Mouse (Mus musculus) midbrain, postnatal 0 days (tissue): ENCODE results near the gene Cs. TPM values are rescaled to one million over a fixed set of nuclear protein-coding genes. Genes with fewer than 3 reads are reported as not detected.

ENCODE experiments used
- ATAC-seq: fragments of 200-750 bp; cut with Nextera tagmentation; 2 replicates; pipeline ENCODE4 v1.8.0; 2017; ENCODE audit warnings: moderate number of reproducible peaks, mild to moderate bottlenecking, moderate TSS enrichment, moderate library complexity; ENCODE audit not compliant: low FRiP score
- DNase-seq: peaks from one replicate; pipeline ENCODE4 v3.0.0-alpha.2; 2015; ENCODE audit warnings: low spot score
- H3K27ac ChIP-seq: fragments of 300-500 bp; sonication (generic); 2 replicates; pipeline ENCODE4 v1.5.1; 2014; ENCODE audit warnings: low read depth, mild to moderate bottlenecking, low read length, mixed read lengths
- H3K27me3 ChIP-seq: fragments of 300-500 bp; sonication (generic); 2 replicates; pipeline ENCODE4 v1.6.1; 2014; ENCODE audit warnings: low read length, control low read depth, mixed read lengths; ENCODE audit not compliant: insufficient read depth
- H3K36me3 ChIP-seq: fragments of 300-500 bp; sonication (generic); 2 replicates; pipeline ENCODE4 v1.6.1; 2014; ENCODE audit warnings: low read length, control low read depth, mixed read lengths; ENCODE audit not compliant: insufficient read depth
- H3K4me1 ChIP-seq: fragments of 300-500 bp; sonication (generic); 2 replicates; pipeline ENCODE4 v1.6.1; 2014; ENCODE audit warnings: mild to moderate bottlenecking, control low read depth, antibody characterized with exemption, low read length, mixed read lengths; ENCODE audit not compliant: insufficient read depth
- H3K4me2 ChIP-seq: fragments of 300-500 bp; sonication (generic); 2 replicates; pipeline ENCODE4 v1.6.1; 2014; ENCODE audit warnings: low read depth, mild to moderate bottlenecking, low read length, mixed read lengths; ENCODE audit not compliant: poor library complexity, severe bottlenecking
- H3K4me3 ChIP-seq: fragments of 300-500 bp; sonication (generic); 2 replicates; pipeline ENCODE4 v1.5.1; 2014; ENCODE audit warnings: low read depth, mild to moderate bottlenecking, low read length, moderate library complexity
- H3K9ac ChIP-seq: fragments of 300-500 bp; sonication (generic); replicated peaks from 2 replicates; pipeline ENCODE4 v1.6.1; 2014; ENCODE audit warnings: mild to moderate bottlenecking, low read length, moderate library complexity, mixed read lengths; ENCODE audit not compliant: poor library complexity, severe bottlenecking
- H3K9me3 ChIP-seq: fragments of 300-500 bp; sonication (generic); 2 replicates; pipeline ENCODE4 v1.6.1; 2016; ENCODE audit warnings: low read length, control low read depth
- CTCF ChIP-seq: IDR thresholded peaks from 2 replicates; pipeline ENCODE4 v1.5.1; 2016; ENCODE audit warnings: antibody characterized with exemption, mild to moderate bottlenecking
- WGBS: fragments of 180-500 bp; shearing (Covaris S2); extraction: QIAGEN DNeasy Blood & Tissue Kit; methylation state at CpG from one replicate; pipeline ENCODE4 v1.1.7; 2014; 5-methylcytosine and 5-hydroxymethylcytosine counted together
- polyA plus RNA-seq: library from polyadenylated mRNA; unstranded; fragments of >200 nt; fragmentation: Nextera tagmentation; extraction: Ambion mirVana; gene quantifications from 2 replicates; pipeline ENCODE4 v1.2.1, GENCODE M21; 2015
- total RNA-seq: library from RNA; depleted of rRNA; stranded (reverse); fragments of >200 nt; gene quantifications from 2 replicates; pipeline ENCODE4 v1.2.3, GENCODE M21; 2014

Gene Cs
- total and polyA plus RNA-seq, 2 experiments from 2014 or later = 255 to 309 TPM

DNA sequence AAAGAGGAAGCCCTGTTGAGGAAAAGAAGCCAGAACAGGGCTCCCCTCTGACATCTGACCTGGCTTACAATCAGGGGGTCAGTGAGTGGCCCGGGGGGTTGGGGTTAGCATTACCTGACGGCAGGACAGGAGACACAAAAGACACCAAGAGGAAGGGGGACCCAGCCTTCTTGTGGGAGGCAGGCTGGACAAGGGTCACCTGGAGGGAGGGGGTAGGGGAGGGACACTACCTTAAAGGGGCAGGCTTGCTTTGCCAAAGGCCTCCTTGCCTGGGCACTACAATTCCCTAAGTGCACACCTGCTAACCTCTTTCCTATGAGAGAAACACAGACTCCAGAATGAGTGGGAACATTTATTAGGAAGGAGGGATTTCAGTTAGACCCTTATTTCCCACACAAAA lies 63.5 kb downstream of the Cs start, which contains the start of gene Slc39a5:
TSS of gene Slc39a5 (minus strand) at position 174 of the 400 bp plus-strand sequence.
- 23% methylated on average over 2 of the region's 2 CpGs for WGBS
- H3K27me3 ChIP-seq = no peaks in the 10 kb centered on the region
- no peak within 1 kb of the TSS for H3K4me2 ChIP-seq

DNA sequence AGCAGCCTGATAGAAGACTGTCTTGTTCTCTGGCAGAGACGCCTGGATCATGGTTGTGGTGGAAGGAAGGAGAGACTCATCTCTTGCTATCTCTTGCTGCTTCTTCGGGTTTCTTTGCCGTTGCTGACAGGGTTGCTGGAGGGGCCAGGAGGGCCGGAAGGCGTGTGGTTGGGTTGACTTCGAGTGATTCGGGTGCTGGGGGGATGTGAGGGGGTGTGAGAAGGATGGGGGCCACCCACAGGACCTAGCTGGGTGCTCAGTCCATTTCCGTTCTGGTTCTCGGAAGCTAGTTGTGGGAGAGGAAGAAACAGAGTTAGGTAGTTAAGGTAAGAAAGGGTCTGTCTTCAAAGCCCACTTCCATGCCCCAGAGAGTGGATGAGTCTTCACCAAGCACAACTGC lies 64.1 kb downstream of the Cs start:
- DNase-seq = no peak
- H3K9me3 ChIP-seq = no peaks in the 10 kb centered on the region
- no peak overlapping the region for H3K4me3 ChIP-seq
- TF ChIP-seq CTCF = no peak
- ATAC-seq = no peak
- peaks cover 4% of the 10 kb centered on the region; the same call in 1 of the 2 replicates for H3K36me3 ChIP-seq
- H3K4me1 ChIP-seq = no peaks in the 10 kb centered on the region
- H3K27ac ChIP-seq = no peak overlapping the region
- no peaks in the 10 kb centered on the region for H3K27me3 ChIP-seq
- H3K9ac ChIP-seq = no peak overlapping the region
- H3K4me2 ChIP-seq = no peak overlapping the region
- whole genome bisulfite sequencing = 77% methylated on average over 9 of the region's 9 CpGs

More for the DNA sequence above, 63.5 kb downstream of the Cs start, which contains the start of gene Slc39a5:
- ATAC-seq (no peak), DNase-seq (no peak)
- Histone ChIP-seq H3K9me3 (no peaks in the 10 kb centered on the region), H3K36me3 (peaks cover 3% of the 10 kb centered on the region; the same call in 1 of the 2 replicates), H3K4me1 (no peaks in the 10 kb centered on the region), H3K9ac (no peak within 1 kb of the TSS), H3K4me3 (no peak within 1 kb of the TSS), H3K27ac (no peak within 1 kb of the TSS)
- no peak for TF ChIP-seq CTCF

DNA sequence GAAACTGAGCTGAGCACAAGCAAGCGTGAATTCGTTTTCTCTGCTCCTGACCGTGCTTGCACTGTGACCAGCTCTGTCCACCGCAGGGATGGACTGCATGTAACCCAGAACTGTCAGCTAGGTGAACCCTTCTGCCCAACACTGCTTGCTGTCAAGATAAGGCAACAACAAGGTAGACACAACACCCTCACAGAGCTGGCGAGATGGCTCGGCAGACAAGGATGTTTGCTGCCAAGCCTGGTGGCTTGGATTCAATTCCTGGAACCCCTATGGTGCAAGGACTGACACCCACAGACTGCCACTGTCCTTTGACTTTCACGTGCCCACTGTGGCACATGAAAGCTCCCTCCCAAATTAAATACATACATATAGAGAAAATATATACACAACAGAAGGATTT lies 66.4 kb downstream of the Cs start:
- Histone ChIP-seq H3K36me3 (peaks cover 7% of the 10 kb centered on the region; the same call in 1 of the 2 replicates), H3K27ac (no peak overlapping the region), H3K4me3 (no peak overlapping the region), H3K27me3 (no peaks in the 10 kb centered on the region), H3K4me1 (peaks cover 8% of the 10 kb centered on the region; the same call in 1 of the 2 replicates), H3K4me2 (no peak overlapping the region), H3K9me3 (no peaks in the 10 kb centered on the region), H3K9ac (no peak overlapping the region)
- 87% methylated on average over 7 of the region's 7 CpGs for WGBS
- TF ChIP-seq CTCF = no peak
- ATAC-seq = no peak
- no peak for DNase-seq

DNA sequence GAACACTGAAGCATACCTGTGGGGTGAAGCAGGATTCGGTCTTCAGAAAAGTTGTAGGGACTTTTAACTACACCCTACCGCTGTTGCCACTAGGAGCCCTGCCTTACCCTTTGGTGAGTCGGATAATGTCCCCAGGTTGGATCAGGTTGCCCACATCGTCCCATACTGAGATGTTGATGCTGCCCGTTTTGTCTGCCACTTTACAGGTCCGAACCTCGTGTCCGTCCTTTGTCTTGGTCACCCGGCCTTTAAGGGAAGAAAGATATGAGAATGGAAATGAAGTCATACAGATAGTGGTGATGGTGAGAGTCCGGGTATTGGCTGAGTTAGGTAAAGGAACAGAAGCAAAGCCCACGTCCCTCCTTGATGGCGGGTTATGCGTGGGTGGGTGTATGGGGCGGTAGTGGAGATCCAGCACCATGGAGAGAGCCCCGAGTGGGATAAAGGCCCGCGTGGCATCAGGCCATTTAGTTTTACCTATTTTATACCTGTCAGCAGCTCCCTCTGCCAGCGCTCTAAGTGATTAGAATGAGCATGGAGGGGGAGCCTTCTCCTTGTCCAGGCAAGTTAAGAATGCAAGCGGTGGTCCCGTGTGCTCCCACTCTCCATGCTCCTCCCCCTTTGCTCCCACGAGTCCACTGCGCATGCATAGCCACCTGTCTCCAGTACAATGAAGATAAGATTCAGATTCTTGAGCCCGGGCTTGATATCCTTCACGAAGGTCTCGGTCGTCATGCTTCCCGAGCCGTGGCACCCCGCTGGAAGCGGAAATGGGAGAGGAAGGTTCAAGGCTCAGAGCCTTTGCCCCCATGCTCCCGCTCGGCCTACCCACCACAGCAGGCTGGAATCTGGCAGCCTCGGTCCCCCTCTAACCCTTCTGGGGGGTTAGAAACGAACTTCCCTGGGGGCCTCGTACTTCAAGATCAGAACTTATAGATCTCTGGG lies 71.3 kb downstream of the Cs start:
- DNase-seq (peak; percentile 69), ATAC-seq (peak; percentile 27; the same call in 1 of the 2 replicates)
- H3K27ac ChIP-seq = peak overlapping the region; percentile 85
- peak; percentile 18; the same call in 1 of the 2 replicates for TF ChIP-seq CTCF
- peak overlapping the region; percentile 66 for H3K4me2 ChIP-seq
- peaks cover 20% of the 10 kb centered on the region for H3K4me1 ChIP-seq
- WGBS = 16% methylated on average over 35 of the region's 35 CpGs
- H3K9me3 ChIP-seq = no peaks in the 10 kb centered on the region
- no peaks in the 10 kb centered on the region for H3K27me3 ChIP-seq
- H3K9ac ChIP-seq = peak overlapping the region; percentile 73
- H3K4me3 ChIP-seq = peak overlapping the region; percentile 57
- peaks cover 7% of the 10 kb centered on the region; the same call in 1 of the 2 replicates for H3K36me3 ChIP-seq

DNA sequence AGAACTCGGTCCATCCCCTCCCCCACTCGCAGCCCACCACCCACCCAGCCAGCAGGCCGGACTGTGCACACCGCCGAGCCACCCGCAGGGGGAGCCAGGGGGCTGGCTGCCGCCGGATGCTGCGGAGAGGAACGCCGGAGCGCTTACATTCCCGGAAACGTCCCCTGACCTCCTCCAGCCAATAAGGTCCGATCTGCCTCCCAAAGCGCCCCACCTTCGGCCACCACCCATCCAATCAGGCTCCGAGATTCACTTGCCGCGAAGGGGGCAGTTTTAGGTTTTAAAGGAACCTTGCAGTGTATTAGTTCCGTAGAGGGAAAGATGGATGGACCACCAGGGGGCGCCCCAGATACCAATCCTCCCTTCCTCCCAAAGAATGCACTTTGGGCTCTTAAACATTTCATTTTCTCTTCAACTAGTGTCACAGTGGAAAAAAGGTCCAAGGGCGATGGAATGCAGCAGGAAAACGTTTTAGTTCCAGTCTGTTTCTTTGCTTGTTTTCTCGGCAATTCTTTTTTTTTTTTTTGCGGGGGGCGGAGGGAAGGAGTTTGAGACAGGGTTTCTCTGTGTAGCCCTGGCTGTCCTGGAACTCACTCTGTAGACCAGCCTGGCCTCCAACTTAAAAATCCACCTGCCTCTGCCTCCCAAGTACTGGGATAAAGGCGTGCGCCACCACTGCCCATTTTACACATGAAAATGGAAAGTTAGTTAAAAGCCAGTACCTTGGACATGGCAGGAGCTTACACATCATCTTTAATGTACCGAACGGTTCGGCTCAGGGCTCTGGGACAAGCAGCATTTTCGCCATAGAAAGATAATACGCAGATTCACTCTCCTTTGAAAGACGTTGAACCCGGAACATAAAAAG lies 72.4 kb downstream of the Cs start:
- H3K4me1 ChIP-seq = peaks cover 20% of the 10 kb centered on the region

More for the DNA sequence above, 72.4 kb downstream of the Cs start:
- DNase-seq = peak; percentile 99
- H3K9ac ChIP-seq = peak overlapping the region; percentile 73
- no peaks in the 10 kb centered on the region for H3K27me3 ChIP-seq
- H3K36me3 ChIP-seq = peaks cover 7% of the 10 kb centered on the region
- TF ChIP-seq CTCF = peak; percentile 87
- ATAC-seq = peak; percentile 89
- peak overlapping the region; percentile 85 for H3K27ac ChIP-seq
- no peaks in the 10 kb centered on the region for H3K9me3 ChIP-seq
- peak overlapping the region; percentile 57 for H3K4me3 ChIP-seq
- WGBS = 7% methylated on average over 36 of the region's 36 CpGs
- H3K4me2 ChIP-seq = peak overlapping the region; percentile 95
